Mouse (Mus musculus) lung, postnatal 25 days (tissue): ENCODE data around the gene Capg.

ENCODE experiments used
- DNase-seq: peaks from one replicate; pipeline ENCODE4 v3.0.0; 2022; ENCODE audit warnings: low spot score

The Capg gene

GRCm38 (mm10) chr6:72570644-72571397, 26.6 kb downstream of the Capg start:
- DNase-seq: no peak

- DNase-seq: no peak
Observed at GRCm38 (mm10) chr6:72571826-72572225, 27.6 kb downstream of the Capg start.

GRCm38 (mm10) chr6:72576041-72576440, 31.9 kb downstream of the Capg start:
- DNase-seq: no peak

- peak; percentile 28 for DNase-seq
Observed at GRCm38 (mm10) chr6:72581625-72582382, 37.6 kb downstream of the Capg start.

- DNase-seq: no peak
Observed at GRCm38 (mm10) chr6:72583211-72583839, 39.1 kb downstream of the Capg start.

- DNase-seq: no peak
Observed at GRCm38 (mm10) chr6:72584154-72584553, 40.0 kb downstream of the Capg start.

- DNase-seq: no peak
Observed at GRCm38 (mm10) chr6:72586701-72587100, 42.5 kb downstream of the Capg start.

- DNase-seq: no peak
Observed at GRCm38 (mm10) chr6:72588307-72588706, 44.1 kb downstream of the Capg start.

GRCm38 (mm10) chr6:72590111-72590510, 45.9 kb downstream of the Capg start:
- no peak for DNase-seq

GRCm38 (mm10) chr6:72593011-72593803, 49.0 kb downstream of the Capg start:
- no peak for DNase-seq

- no peak for DNase-seq
Observed at GRCm38 (mm10) chr6:72593914-72594313, 49.7 kb downstream of the Capg start.

GRCm38 (mm10) chr6:72597083-72597874, 53.1 kb downstream of the Capg start:
- DNase-seq: peak; percentile 56

- peak; percentile 98 for DNase-seq
Observed at GRCm38 (mm10) chr6:72597956-72598753, 54.0 kb downstream of the Capg start, which contains the start of the genes Elmod3 and Retsat. TSS of gene Elmod3 (minus strand) at chr6:72598413. TSS of gene Retsat (plus strand) at chr6:72598475.

- DNase-seq: no peak
Observed at GRCm38 (mm10) chr6:72598791-72599557, 54.8 kb downstream of the Capg start.

GRCm38 (mm10) chr6:72600216-72600615, 56.0 kb downstream of the Capg start:
- no peak for DNase-seq

GRCm38 (mm10) chr6:72600771-72601170, 56.6 kb downstream of the Capg start:
- no peak for DNase-seq

GRCm38 (mm10) chr6:72601732-72602131, 57.5 kb downstream of the Capg start:
- peak; percentile 90 for DNase-seq

- DNase-seq: no peak
Observed at GRCm38 (mm10) chr6:72604066-72604465, 59.9 kb downstream of the Capg start.

GRCm38 (mm10) chr6:72607060-72607459, 62.9 kb downstream of the Capg start:
- DNase-seq: no peak
